Mouse (Mus musculus) skeletal muscle tissue, adult 2 months (tissue): ENCODE data around the gene Atp8a1.

Experiments used
- DNase-seq: peaks from one replicate; pipeline ENCODE4 v3.0.0-alpha.2; 2012; ENCODE audit warnings: low read depth, low spot score

The Atp8a1 gene

DNA sequence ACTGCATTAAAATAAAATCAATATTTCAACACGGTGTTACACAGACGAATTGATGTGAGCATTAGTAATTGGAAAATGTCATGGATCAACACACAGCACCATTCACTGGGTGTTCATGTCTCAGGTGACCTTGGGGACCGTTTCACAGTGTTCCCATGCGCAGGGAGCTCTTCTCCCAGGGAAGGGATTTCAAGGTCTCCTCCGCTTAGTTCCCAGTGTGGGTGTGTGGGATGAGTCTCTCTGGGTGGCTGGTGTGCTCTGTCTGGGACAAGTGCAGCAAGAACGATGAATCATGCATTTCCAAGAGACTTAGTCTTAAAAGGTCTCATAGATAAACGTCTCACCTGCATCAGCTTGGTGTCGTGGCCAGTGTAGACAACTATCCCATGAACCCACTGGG is 78.5 kb downstream of the Atp8a1 start:
- no peak for DNase-seq

DNA sequence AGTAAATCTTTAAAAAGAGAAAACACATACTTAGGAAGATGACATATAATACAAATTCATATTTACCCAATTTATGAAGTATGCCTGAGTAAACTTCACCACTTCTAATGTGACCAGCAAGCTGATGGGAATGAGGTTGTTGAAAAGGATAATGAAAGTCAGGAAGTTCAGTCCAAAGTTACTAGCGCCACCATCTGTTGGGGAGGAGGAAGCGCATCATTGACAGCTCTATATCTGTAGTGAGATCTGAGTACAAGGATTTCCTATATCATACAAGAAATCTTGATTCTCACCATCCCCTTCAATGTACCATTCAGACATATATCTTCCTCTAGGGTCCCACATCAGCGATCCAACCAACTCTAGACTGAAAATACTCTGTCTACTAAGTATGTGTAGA is 82.4 kb downstream of the Atp8a1 start:
- DNase-seq: no peak

DNA sequence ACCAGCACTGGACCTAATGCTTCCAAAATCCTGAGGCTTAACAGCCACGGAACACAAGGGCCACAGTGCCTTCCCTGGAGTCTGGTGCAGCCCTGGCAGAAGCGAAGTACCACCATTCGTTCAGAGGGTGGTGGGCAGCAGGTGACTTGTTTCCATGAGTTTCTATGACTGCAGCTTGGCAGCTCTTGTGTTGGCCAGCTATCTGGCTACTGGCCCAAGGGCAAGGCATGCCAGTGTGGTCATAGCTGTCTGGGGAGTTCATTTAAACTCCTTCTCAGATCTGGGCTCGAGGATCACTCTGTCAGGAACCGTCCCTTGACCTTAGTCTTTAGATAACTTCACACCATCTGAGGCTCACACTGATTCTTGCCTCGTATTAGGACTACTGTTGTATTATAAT is 89.1 kb downstream of the Atp8a1 start:
- DNase-seq: no peak

DNA sequence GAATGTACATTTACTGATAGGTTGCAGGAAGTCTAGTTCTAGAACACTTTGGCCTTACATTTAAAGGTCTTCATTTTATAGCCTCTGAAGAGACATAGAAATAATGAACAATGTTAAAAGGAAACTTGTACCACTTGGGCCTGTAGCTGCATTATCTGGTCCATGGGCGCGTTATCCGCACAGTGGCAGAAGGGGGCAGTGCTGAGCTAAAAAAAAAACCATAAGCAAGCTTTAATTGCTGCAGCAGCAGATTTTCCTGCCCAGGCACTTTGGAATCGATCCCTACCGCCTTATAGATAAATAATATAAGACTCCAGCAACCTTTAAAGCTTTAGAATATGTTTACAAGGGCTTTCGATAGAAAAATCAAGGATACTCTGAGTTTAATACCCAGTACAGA is 91.1 kb downstream of the Atp8a1 start:
- DNase-seq: no peak

DNA sequence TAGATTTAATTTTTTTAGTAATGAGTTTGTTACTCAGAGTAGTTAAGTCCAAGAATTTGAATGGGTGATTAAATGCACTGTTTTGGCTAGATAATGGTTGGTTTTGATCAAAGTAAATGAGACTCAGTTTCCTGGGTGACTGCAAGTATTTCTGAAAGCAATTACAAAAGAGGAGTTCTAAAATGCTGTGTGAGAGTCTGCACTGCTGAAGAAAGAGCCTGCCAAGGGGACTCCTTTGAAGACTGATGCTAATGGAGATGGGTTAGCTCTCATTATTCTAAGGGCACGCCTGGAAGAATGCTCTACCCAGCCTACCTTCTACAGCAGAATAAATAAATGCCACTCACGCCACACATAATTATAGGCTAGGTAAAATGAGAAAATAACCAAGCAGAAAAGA is 94.2 kb downstream of the Atp8a1 start:
- DNase-seq: no peak

DNA sequence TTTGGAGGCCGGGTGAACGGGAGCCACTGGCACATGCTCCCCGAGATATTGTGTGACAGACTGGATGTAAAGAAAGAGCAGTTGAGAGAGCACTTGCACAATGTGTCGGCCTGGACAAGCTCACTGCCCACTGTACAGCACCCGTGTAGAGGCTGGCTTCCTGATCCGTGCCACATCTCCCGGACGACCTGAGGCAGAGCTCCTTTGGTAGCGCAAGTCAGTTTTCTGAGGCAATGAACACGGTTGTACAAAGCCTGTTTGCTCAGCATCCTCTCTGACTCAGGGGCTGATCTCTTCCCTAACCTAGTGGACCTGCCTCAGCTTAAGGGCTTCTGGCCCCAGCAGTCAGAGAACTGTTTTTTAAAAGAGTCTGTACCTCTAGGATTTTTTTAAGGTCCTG is 94.6 kb downstream of the Atp8a1 start:
- DNase-seq: no peak

DNA sequence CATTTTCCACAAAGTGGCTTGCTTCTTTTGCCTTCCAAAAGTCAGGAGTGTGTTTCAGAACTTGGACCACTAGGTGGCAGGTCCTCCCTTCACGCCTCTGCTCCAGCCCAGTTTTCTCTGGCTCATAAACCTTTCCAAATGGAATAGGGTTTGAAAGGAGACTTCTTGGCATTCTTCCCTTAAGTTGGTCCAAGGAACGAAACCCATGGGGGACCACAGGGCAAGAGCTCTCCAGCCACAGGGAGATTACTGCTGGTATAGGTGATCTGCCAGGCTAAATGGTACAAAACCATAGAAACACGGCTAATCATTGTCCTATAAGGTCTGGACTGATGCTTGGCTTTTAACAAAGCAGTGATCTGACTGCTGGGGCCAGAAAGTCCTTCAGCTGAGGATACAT is 95.2 kb downstream of the Atp8a1 start:
- no peak for DNase-seq

DNA sequence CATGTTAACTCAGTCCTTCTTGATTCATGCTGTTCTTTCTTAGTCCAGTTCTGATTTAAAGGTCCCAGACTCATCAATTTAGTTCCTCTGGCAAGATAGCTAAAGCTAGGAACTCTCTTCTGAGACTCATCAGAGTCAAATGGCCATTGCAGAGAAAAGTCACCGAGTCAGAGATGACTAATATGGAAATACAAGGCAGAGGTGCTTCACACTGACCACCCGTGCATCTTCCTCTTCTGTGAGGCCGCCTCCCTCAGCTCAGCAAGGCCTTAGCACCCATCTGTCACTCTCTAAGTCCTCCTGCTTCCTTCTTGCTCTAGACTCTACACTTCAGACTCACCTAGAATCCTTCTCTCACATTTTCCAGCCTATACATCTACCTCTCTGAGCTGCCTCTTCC is 108.0 kb downstream of the Atp8a1 start:
- no peak for DNase-seq

DNA sequence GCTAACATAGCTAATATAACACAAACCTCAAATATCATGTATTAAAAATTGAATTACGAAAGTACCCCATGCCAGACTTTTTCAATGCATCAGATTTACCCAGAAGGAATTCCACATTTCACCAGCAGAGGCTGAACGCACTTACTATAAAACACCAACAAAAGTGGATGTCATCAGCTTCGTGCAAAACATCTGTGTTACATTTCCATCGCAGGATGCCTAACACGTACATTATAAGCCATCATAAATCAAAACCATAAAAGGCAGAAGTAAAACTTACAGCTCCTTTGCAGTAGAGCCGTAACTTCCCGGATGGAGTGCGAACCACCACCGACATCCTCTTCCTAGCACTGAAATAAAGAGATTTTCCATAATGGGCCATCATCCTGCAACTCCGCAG is 109.1 kb downstream of the Atp8a1 start:
- DNase-seq: no peak

DNA sequence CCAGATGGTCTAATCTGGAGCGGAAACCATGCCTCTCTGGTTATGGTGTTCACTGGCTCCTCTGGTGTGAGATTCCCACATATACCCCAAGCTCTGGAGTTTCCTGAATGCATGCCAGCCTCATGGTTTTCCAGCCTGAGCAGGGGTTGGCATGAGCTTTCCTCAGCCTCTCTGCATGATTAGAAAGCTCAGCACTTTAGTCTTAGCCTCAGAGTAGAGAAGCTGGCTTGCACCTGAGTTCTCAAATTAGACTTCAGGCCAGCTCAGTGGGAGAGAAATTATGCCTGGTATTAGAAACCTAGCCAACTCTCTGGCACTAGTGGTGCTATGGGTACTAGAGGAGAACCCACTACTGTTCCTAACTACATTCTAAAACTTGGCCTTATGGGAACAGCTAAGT is 111.5 kb downstream of the Atp8a1 start:
- DNase-seq: no peak

DNA sequence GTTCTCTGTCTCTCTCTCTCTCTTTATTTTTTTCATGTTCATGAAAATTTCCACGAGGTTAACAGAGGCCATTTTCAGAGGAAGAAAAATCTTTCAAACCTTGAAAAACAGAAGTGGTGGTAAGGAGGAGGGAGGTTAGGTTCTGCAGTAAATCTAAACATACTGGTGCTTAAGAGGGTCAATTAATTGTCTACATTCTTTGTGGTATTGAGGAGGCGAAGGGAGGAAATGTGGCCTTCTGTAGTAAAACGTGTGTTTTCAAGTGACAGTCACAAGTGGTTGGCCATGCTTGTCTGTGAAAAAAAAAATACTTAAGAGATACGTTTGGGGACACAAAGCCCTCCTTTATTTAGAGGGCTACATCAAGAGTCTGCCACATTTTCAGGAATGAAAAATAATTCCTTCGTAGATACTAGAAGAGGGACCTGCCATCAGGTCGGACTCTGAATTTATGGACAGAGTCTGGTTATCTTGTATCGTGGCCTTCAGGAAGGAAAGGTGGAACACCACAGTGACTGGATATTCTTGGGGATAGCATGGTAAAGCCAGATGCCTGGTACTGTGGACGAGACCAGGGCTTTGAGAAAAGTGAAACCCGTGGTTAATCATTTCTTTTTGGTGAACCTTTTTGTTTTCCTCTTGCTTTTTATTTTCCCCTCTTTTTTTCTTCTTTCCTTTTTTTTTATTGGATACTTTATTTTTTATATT is 113.5 kb downstream of the Atp8a1 start:
- no peak for DNase-seq

DNA sequence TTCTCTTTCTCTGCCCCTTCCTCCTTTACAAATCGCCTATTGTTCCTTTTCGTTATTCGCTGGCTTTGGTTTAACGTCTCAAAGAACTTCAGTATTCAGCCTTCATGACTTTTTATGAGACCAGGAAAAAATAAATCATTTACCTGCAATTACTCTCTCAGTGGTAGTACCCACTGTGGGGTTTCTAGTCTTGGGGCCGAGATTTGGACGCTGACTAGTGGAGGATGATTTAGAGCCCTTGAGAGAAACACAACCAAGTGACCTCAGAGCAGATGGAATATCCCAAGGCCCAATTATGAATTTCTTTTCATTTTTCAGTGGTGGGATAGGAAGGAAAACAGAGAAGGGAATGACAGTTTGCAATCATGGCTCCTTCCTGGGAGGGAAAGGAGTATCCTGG is 114.1 kb downstream of the Atp8a1 start:
- DNase-seq: no peak

DNA sequence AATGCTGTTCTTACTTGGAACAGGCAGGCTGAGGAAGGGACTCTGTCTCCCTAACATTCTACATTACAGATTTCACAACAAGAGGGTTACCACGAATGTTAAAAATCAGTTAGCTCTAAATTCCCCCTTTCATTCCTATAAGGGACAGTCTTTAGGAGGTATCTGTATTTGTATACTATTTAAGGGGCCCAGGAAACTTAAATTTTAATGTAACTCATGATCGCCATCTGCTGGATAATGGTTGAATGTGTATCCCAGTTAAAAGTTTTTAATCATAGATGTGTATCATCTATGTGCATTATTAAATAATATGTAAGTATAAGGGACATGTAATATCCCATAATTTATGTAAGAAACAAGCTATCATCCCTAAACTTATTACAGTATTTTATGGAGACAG is 119.5 kb downstream of the Atp8a1 start:
- no peak for DNase-seq

DNA sequence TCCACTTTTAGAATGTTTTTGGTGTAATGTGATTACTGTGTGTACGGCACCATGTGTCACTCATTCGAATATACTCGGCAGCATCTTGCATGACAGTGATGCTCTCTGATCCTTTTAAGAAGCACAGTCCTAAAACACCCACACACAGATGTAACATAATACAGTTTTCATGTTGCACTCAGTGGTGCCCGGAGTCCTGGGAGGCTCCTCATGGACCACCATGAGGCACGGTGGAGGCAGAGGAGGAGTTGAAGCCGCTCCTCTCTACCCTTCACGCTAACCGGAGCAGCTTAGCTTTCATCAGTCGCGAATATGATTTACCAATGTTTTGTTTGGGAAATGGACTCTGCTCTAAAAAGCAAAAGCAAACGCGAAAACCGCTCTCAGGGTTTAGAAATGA is 120.4 kb downstream of the Atp8a1 start:
- no peak for DNase-seq

DNA sequence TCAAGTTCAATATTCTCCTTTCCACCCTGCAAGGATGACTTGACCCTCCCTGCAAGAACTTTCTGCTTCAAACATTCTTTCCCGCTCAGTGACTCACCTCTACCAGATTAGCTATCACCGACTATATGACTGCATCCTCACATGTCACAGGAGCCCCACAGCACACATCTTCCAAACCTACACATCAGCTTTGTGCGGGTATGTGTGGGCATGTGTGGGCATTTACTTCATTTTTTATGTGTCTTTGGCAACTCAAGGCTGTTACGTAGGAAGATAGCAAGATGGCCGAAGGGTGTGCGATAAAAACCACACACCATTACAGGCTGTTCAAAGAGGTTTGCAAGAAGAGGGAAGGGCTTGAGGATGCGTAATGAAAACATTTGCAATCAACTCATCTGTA is 145.6 kb downstream of the Atp8a1 start:
- no peak for DNase-seq

DNA sequence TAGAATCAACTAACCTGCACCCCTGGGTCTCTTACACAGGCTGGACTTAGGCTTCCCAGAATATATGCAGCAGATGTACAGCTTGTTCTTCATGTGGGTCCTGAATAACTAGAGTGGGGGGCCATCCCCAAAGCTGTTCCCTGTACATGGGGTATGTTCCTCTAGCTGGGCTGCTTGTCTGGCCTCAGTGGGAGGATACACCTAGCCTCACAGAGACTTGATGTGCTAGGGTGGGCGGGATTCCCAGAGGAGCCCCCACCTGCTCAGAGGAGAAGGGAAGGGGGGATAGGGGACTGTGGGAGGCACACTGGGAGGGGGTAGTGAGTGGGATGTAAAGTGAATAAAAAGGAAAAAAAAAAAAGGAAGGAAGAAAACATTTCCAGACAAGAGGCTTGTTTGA is 147.8 kb downstream of the Atp8a1 start:
- no peak for DNase-seq

DNA sequence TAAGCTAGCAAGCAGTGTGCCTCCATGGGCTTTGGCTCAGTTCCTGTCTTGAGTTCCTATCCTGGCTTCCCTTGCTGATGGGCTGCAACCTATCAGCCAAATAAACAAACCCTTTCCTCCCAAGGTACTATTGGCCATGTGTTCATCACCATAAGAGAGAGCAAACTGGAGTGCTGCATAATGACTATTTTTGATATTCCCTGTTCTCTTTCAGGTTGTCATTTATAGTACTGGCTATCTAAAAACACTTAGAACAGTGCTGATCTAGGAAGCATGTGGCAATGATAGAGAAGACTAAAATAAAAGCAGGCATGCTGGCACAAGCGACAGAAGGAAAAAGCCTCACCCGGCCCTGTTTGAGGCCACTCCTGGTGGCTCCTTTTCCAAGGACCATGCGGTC is 149.1 kb downstream of the Atp8a1 start:
- DNase-seq: no peak

DNA sequence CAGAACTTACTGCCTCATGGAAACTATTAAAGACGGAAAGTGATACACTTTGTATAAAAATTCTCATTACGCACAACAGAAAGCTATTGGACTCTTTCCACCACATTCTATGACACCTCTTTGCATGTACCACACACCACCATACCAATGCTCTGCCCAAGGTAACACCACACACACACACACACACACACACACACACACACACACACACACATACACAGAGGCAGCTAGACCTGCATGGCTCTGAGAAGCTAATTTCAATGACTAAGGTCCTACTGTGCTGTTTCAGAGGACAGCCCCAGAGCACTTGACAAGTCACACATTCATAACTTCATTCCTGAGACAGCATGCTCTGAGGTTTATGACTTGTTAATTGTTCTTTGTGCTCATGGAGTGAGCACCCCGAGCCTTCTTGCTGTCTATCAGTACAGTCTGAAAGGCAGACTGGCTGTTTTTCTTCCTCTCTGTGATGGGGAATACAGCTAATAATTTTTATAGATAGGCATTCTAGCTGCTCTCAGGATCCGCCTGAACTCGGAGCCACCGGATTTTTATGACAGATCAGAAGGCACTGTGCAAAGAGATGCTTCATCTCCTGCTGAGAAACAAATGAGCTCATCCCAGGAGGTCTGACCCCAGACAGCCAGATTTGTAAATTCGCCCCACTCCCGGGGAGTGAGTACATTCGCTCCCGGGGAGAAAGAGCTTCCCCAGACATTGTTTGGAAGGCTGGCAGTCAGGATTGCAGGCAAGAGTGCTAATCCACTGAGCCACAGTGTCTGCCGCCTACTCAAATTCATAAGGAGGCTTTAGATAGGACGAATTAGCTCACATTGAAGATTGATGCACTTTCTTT is 150.3 kb downstream of the Atp8a1 start:
- no peak for DNase-seq

DNA sequence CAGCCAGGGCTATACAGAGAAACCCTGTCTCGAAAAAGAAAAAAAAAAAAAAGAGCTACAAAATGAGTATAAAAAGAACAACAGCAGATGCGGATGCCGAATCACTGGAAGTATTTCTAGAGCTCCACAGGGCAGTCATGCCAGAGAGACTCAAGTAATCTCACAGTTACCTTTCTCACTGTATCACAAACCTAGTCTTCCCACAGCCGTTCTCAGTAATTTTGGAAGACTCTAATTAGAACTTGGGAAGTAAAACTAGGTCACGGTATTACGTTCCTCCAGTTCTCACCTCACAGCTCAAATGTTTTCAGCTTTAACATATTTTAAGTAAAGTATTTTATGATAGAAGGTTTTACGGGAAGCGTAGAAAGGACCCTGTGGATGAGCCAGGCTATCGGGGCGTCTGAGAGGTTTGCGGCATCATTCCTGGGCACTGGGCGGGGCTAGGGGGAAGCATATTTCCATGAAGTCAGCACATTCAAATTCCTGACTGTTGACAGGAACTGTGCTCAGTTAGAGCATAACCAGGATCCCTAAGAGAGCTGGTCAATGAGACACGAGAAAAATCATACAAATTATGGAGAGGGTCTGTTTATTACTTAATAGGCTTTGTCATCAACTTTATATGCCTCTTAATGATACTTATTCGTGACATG is 152.1 kb downstream of the Atp8a1 start:
- DNase-seq: no peak

DNA sequence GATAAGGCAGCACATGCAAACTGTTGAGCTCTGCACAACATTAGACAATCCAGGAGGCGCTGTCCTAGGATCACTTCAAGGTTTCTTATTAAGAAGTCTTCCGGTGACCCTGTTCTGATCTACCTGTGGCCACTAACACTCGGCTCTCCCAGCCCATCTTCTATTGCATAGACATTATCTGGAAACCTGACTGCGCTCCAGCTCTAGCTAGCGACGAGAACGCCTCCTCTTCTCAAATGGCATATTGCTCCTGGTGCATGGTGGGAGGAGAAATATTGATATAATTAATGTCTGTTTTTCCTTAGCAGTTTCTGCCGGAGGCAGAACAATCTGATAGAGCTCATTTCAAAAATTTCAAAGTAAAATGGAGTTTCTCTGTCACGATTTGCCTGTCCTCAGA is 156.9 kb downstream of the Atp8a1 start:
- DNase-seq: no peak

DNA sequence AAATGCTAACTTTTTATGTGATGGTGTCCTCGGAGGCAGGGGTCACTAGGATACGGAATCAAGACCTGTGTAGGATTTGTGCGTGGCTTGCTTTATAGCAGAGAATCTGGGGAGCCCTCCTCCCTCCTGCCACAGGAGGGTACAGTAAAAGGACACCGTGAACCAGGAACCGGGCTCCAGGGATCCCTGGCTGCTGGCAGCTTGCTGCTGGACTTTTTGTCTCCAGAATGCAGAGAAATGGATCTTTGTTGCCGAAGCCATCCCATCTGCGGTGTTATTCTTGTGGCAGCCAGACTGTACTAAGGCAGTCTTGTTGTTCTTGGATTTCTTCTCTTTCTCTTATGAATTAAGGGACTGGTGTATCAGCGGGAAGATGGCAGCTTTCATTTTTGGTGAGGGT is 159.2 kb downstream of the Atp8a1 start:
- DNase-seq: no peak

DNA sequence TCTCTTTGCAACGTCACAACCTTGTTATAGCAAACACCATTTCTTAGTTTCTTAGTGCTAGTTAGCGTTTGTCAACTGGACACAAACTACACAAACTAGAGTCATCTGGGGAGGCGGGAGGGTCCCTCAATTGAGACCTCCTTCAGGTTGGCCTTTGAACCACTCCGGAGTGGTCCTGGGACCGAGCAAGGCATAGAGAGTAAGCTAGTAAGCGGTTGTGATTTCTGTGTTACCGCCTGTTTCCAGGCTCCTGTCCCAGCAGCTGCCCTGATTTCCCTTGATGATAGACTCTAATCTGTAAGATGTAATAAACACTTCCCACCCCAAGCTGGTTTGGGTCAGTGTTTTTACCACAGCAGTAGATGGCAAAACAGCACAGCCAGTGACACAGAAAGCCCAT is 161.3 kb downstream of the Atp8a1 start:
- DNase-seq: no peak

DNA sequence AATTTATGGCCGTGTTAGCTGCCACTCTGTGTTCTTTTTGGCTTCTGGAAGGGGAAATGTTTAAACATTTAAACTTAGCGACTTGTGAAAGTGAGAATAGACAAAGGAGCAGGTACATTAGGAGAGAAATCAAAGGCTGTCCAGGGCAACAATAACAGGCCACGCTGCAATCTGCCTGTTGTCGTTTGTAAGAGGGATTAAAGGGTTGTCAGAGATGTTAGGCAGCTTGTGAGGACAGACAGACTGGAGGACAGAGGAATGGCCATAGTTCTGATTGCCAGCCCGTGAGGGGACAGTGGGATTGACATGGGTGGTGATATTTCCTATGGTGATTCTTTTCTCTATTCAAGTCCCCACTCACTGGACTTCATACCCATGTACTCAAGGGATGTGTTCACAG is 161.8 kb downstream of the Atp8a1 start:
- DNase-seq: no peak
